Mouse (Mus musculus): Measurements from ENCODE around the gene Slc16a14. TPM values are rescaled to one million over a fixed set of nuclear protein-coding genes. Genes with fewer than 3 reads are reported as not detected.

Slc16a14 gene
- polyA plus RNA-seq, 1 experiment from 2014 or later, result 10.9 TPM

DNA sequence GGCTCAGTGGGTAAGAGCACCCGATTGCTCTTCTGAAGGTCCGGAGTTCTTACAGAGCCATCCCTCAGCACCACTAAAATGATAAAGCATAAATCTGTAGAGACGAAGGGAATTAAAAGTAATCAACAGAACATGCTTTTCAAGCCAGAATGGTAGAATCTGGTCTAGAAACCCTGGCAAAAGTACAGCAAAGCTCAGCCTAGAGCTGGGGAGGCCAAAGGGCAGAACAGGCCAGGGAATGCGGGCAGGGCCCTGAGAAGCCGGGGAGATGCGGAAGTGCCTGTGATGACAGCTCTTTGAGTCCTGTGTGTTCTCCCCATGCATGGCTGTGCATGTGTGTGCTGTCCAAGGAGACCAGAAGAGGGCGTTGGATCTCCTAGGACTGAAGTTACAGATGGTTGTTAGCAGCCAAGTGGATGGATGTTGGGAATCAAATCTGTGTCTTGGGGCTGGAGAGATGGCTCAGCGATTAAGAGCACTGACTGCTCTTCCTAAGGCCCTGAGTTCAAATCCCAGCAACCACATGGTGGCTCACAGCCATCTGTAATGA, 55.3 kb downstream of the Slc16a14 start:
- H3K36me3 ChIP-seq (ENCODE audit: poor library complexity, severe bottlenecking), result no peaks in the 10 kb centered on the region
- WGBS, result 95% methylated on average over 8 of the region's 8 CpGs
- ATAC-seq, result no peak
- H3K9ac ChIP-seq, result no peak overlapping the region
- no peaks in the 10 kb centered on the region for H3K4me1 ChIP-seq
- no peaks in the 10 kb centered on the region for H3K27me3 ChIP-seq
- H3K27ac ChIP-seq, result no peak overlapping the region
- H3K4me3 ChIP-seq, result no peak overlapping the region
- H3K4me2 ChIP-seq, result no peak overlapping the region
- H3K9me3 ChIP-seq (replicated peaks), result no peaks in the 10 kb centered on the region

GRCm38 (mm10) chr1:84877590-84877989, 57.3 kb downstream of the Slc16a14 start:
- H3K9me3 ChIP-seq (replicated peaks), result no peaks in the 10 kb centered on the region
- H3K27me3 ChIP-seq, result no peaks in the 10 kb centered on the region
- H3K4me2 ChIP-seq, result no peak overlapping the region
- no peak overlapping the region for H3K9ac ChIP-seq
- no peak overlapping the region for H3K4me3 ChIP-seq
- ATAC-seq, result no peak
- no peak overlapping the region for H3K27ac ChIP-seq
- no peaks in the 10 kb centered on the region for H3K36me3 ChIP-seq (ENCODE audit: poor library complexity, severe bottlenecking)
- 94% methylated on average over 2 of the region's 2 CpGs for WGBS
- no peaks in the 10 kb centered on the region for H3K4me1 ChIP-seq

GRCm38 (mm10) chr1:84872939-84873338, 62.0 kb downstream of the Slc16a14 start:
- Histone ChIP-seq H3K36me3 (ENCODE audit: poor library complexity, severe bottlenecking) (no peaks in the 10 kb centered on the region), H3K4me2 (no peak overlapping the region), H3K4me1 (no peaks in the 10 kb centered on the region), H3K27me3 (no peaks in the 10 kb centered on the region), H3K9me3 (replicated peaks) (no peaks in the 10 kb centered on the region), H3K9ac (no peak overlapping the region), H3K27ac (no peak overlapping the region), H3K4me3 (no peak overlapping the region)
- WGBS, result 77% methylated on average over 4 of the region's 4 CpGs
- ATAC-seq, result no peak

GRCm38 (mm10) chr1:84872105-84872504, 62.8 kb downstream of the Slc16a14 start:
- Histone ChIP-seq H3K9me3 (replicated peaks) (no peaks in the 10 kb centered on the region), H3K27me3 (no peaks in the 10 kb centered on the region), H3K4me3 (no peak overlapping the region), H3K4me1 (no peaks in the 10 kb centered on the region), H3K27ac (no peak overlapping the region), H3K4me2 (no peak overlapping the region), H3K9ac (no peak overlapping the region), H3K36me3 (ENCODE audit: poor library complexity, severe bottlenecking) (no peaks in the 10 kb centered on the region)
- 17% methylated on average over 3 of the region's 3 CpGs for WGBS
- no peak for ATAC-seq

GRCm38 (mm10) chr1:84871131-84871530, 63.8 kb downstream of the Slc16a14 start:
- Histone ChIP-seq H3K4me1 (no peaks in the 10 kb centered on the region), H3K9ac (no peak overlapping the region), H3K27me3 (no peaks in the 10 kb centered on the region), H3K4me3 (no peak overlapping the region), H3K9me3 (replicated peaks) (no peaks in the 10 kb centered on the region), H3K36me3 (ENCODE audit: poor library complexity, severe bottlenecking) (no peaks in the 10 kb centered on the region), H3K27ac (no peak overlapping the region), H3K4me2 (no peak overlapping the region)
- ATAC-seq, result no peak
- WGBS, result 76% methylated on average over 5 of the region's 6 CpGs

DNA sequence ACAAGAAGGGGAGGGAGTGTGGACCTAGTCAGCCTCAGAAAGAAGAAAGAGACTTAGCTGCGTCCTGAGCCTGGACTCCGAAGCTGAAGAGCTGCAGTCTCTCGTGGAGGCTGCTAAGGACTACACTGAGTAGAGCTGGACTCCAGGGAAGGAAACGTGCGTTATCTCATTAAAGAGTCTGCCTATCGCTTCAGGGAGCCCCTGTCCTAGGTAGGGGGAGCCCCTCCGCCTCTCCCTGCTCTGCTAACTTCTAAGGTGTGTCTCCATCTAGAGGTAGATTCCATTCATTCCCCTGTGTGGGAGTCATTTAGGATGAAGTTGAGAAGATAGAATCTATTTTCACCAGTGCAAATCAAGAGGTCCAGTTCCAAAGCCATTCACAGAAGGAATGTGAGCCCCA, 65.4 kb downstream of the Slc16a14 start:
- Histone ChIP-seq H3K27me3 (no peaks in the 10 kb centered on the region), H3K4me1 (no peaks in the 10 kb centered on the region), H3K27ac (no peak overlapping the region), H3K36me3 (ENCODE audit: poor library complexity, severe bottlenecking) (no peaks in the 10 kb centered on the region), H3K4me3 (no peak overlapping the region), H3K9me3 (replicated peaks) (no peaks in the 10 kb centered on the region), H3K9ac (no peak overlapping the region), H3K4me2 (no peak overlapping the region)
- WGBS, result 50% methylated on average over 7 of the region's 7 CpGs
- ATAC-seq, result no peak

- Histone ChIP-seq H3K4me3 (no peak overlapping the region), H3K27me3 (no peaks in the 10 kb centered on the region), H3K27ac (no peak overlapping the region), H3K36me3 (ENCODE audit: poor library complexity, severe bottlenecking) (no peaks in the 10 kb centered on the region), H3K9me3 (replicated peaks) (no peaks in the 10 kb centered on the region), H3K9ac (no peak overlapping the region), H3K4me2 (no peak overlapping the region), H3K4me1 (no peaks in the 10 kb centered on the region)
- no peak for ATAC-seq
- WGBS, result 71% methylated on average over 4 of the region's 4 CpGs
These were observed 66.1 kb downstream of the Slc16a14 start for GRCm38 (mm10) chr1:84868841-84869240.

- H3K9me3 ChIP-seq (replicated peaks), result no peaks in the 10 kb centered on the region
- H3K4me2 ChIP-seq, result no peak overlapping the region
- H3K4me1 ChIP-seq, result no peaks in the 10 kb centered on the region
- H3K27me3 ChIP-seq, result no peaks in the 10 kb centered on the region
- H3K36me3 ChIP-seq (ENCODE audit: poor library complexity, severe bottlenecking), result no peaks in the 10 kb centered on the region
- H3K9ac ChIP-seq, result no peak overlapping the region
- no peak overlapping the region for H3K27ac ChIP-seq
- no peak overlapping the region for H3K4me3 ChIP-seq
- no peak for ATAC-seq
These were observed 66.6 kb downstream of the Slc16a14 start for GRCm38 (mm10) chr1:84868311-84868710.

GRCm38 (mm10) chr1:84866706-84867230, 68.2 kb downstream of the Slc16a14 start:
- H3K9ac ChIP-seq, result no peak overlapping the region
- no peak overlapping the region for H3K4me3 ChIP-seq
- WGBS, result 94% methylated on average over 3 of the region's 3 CpGs
- ATAC-seq, result no peak
- no peak overlapping the region for H3K27ac ChIP-seq
- H3K36me3 ChIP-seq (ENCODE audit: poor library complexity, severe bottlenecking), result no peaks in the 10 kb centered on the region
- no peaks in the 10 kb centered on the region for H3K4me1 ChIP-seq
- no peaks in the 10 kb centered on the region for H3K27me3 ChIP-seq
- no peak overlapping the region for H3K4me2 ChIP-seq
- H3K9me3 ChIP-seq (replicated peaks), result no peaks in the 10 kb centered on the region

DNA sequence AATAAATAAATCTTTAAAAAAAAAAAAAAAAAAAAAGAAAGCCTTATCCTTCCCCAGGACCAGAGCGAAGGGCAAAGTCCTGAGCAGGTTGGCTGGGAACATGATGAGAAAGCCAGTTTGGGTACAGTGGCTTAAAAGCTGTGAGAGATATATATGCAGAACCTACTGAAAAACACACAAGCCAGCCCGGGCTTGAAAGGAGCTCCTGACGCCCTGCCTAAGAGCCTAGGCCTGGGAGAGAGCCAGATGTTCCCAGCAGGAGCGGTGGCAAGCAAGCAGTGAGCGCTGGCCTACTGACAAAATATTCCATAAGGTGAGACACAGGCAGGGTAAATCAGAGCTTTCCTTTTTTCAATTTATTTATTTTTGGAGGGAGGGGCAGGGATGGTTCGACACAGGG, 68.7 kb downstream of the Slc16a14 start:
- Histone ChIP-seq H3K36me3 (ENCODE audit: poor library complexity, severe bottlenecking) (no peaks in the 10 kb centered on the region), H3K4me2 (no peak overlapping the region)
- ATAC-seq, result no peak

GRCm38 (mm10) chr1:84864645-84865044, 70.3 kb downstream of the Slc16a14 start:
- no peak for ATAC-seq
- Histone ChIP-seq H3K36me3 (ENCODE audit: poor library complexity, severe bottlenecking) (no peaks in the 10 kb centered on the region), H3K27ac (no peak overlapping the region), H3K9me3 (replicated peaks) (no peaks in the 10 kb centered on the region), H3K4me3 (no peak overlapping the region), H3K4me1 (no peaks in the 10 kb centered on the region), H3K9ac (no peak overlapping the region), H3K27me3 (no peaks in the 10 kb centered on the region), H3K4me2 (no peak overlapping the region)
- WGBS, result 77% methylated on average over 2 of the region's 2 CpGs

More for the DNA sequence above, 68.7 kb downstream of the Slc16a14 start:
- no peaks in the 10 kb centered on the region for H3K9me3 ChIP-seq (replicated peaks)
- no peak overlapping the region for H3K9ac ChIP-seq
- H3K27ac ChIP-seq, result no peak overlapping the region
- WGBS, result 92% methylated on average over 6 of the region's 6 CpGs
- no peaks in the 10 kb centered on the region for H3K4me1 ChIP-seq
- H3K4me3 ChIP-seq, result no peak overlapping the region
- no peaks in the 10 kb centered on the region for H3K27me3 ChIP-seq

DNA sequence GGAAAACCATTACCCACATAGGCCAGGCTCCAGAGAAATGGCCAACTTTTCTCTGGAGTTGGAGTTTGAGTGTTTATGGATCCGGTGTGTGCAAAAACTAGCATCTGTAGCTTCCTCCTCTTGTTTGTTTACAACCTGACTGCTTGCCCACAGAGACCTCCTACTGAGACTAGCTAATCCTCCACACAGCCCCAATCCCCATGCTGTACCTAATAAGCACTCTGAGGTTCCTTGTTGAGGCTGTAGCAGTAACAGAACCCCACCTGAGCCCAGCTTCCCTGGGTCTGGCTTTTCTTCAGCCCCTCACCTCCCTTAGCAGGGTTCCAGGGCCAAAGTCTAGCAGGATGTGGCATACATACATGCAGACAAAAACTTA, 73.7 kb downstream of the Slc16a14 start:
- 80% methylated on average over 1 of the region's 1 CpGs for WGBS
- ATAC-seq, result no peak

More for the DNA sequence above, 73.7 kb downstream of the Slc16a14 start:
- no peak overlapping the region for H3K4me2 ChIP-seq
- H3K27ac ChIP-seq, result no peak overlapping the region
- H3K36me3 ChIP-seq (ENCODE audit: poor library complexity, severe bottlenecking), result no peaks in the 10 kb centered on the region
- H3K4me3 ChIP-seq, result no peak overlapping the region
- no peaks in the 10 kb centered on the region for H3K4me1 ChIP-seq
- no peaks in the 10 kb centered on the region for H3K9me3 ChIP-seq (replicated peaks)
- no peaks in the 10 kb centered on the region for H3K27me3 ChIP-seq
- no peak overlapping the region for H3K9ac ChIP-seq
